Mouse (Mus musculus): ENCODE data around the gene Olfr984.

DNA sequence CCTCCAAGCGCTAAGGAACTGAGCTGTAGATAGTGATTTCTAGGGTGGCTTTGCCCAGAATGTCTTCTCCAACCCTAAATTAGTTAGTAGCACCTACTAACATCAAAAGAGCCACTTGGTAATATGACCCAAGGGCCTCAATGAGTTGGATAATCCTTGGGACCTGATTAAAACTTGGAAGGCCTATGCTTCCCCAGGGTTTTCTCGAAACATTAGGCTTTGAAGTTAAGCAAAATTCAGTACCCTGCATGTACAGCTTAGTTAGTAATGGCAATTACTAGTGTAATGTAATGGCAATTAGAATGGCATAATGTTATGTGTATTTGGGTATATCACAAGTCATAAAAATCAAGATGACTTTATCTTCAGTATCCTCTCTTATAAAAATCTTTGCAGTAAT lies 20.5 kb downstream of the Olfr984 start, which contains the start of gene Olfr983:
- TF ChIP-seq EP300 (IDR thresholded peaks at IDR 0.05; ENCODE audit: low read depth) (no peak), CTCF (IDR thresholded peaks at IDR 0.05; ENCODE audit: low read depth) (no peak)

Measured in heart, postnatal 0 days (tissue).